Mouse (Mus musculus) right cerebral cortex, postnatal 25 days (tissue): ENCODE results near the gene Rab6a.
"Not testable (repeated sequence)": the region's sequence is repeated elsewhere in the genome, so short reads cannot be mapped to it uniquely, and the experiment has no call there.

Source experiments
- DNase-seq: peaks from one replicate; pipeline ENCODE4 v3.0.0; 2022

Rab6a gene

GRCm38 (mm10) chr7:100607214-100608129 is at the start of gene Rab6a:
Gene Rab6a (plus strand): TSS chr7:100607410.
- DNase-seq = peak; percentile 98

- no peak for DNase-seq
Observed at GRCm38 (mm10) chr7:100559331-100559730, 47.9 kb upstream of the Rab6a start.

GRCm38 (mm10) chr7:100561861-100562587 is 45.2 kb upstream of the Rab6a start:
- DNase-seq = no peak

GRCm38 (mm10) chr7:100567238-100567637 is 40.0 kb upstream of the Rab6a start:
- not testable (repeated sequence) for DNase-seq

GRCm38 (mm10) chr7:100569907-100570306 is 37.3 kb upstream of the Rab6a start:
- DNase-seq = no peak

GRCm38 (mm10) chr7:100570930-100571715 is 36.1 kb upstream of the Rab6a start:
- no peak for DNase-seq

- DNase-seq = no peak
Observed at GRCm38 (mm10) chr7:100572061-100572460, 35.1 kb upstream of the Rab6a start.

- no peak for DNase-seq
Observed at GRCm38 (mm10) chr7:100572704-100573103, 34.5 kb upstream of the Rab6a start.

- DNase-seq = no peak
Observed at GRCm38 (mm10) chr7:100578794-100579193, 28.4 kb upstream of the Rab6a start.

GRCm38 (mm10) chr7:100582235-100582634 is 25.0 kb upstream of the Rab6a start:
- DNase-seq = no peak

GRCm38 (mm10) chr7:100582727-100583236 is 24.4 kb upstream of the Rab6a start:
- peak; percentile 90 for DNase-seq

- no peak for DNase-seq
Observed at GRCm38 (mm10) chr7:100589816-100590215, 17.4 kb upstream of the Rab6a start.

GRCm38 (mm10) chr7:100590504-100590844 is 16.7 kb upstream of the Rab6a start:
- DNase-seq = no peak

GRCm38 (mm10) chr7:100590845-100591521 is 16.2 kb upstream of the Rab6a start:
- DNase-seq = peak; percentile 82

GRCm38 (mm10) chr7:100591522-100591852 is 15.7 kb upstream of the Rab6a start:
- DNase-seq = no peak

- no peak for DNase-seq
Observed at GRCm38 (mm10) chr7:100593349-100593748, 13.9 kb upstream of the Rab6a start.

- peak; percentile 42 for DNase-seq
Observed at GRCm38 (mm10) chr7:100600211-100600610, 7.0 kb upstream of the Rab6a start.

- DNase-seq = peak; percentile 67
Observed at GRCm38 (mm10) chr7:100608130-100608741, 1.0 kb downstream of the Rab6a start, which contains the start of gene Mrpl48. Gene Mrpl48 (minus strand): TSS chr7:100608301.

- DNase-seq = no peak
Observed at GRCm38 (mm10) chr7:100608910-100609309, 1.7 kb downstream of the Rab6a start.

- DNase-seq = no peak
Observed at GRCm38 (mm10) chr7:100616121-100616857, 9.1 kb downstream of the Rab6a start.

- DNase-seq = no peak
Observed at GRCm38 (mm10) chr7:100622277-100622676, 15.1 kb downstream of the Rab6a start.
